Mouse (Mus musculus) lung, embryonic 16.5 days (tissue): Measurements from ENCODE around the gene Aknad1. TPM values are rescaled to one million over a fixed set of nuclear protein-coding genes. Genes with fewer than 3 reads are reported as not detected.

Source experiments
- ATAC-seq: fragments of 200-750 bp; cut with Nextera tagmentation; 2 replicates; pipeline ENCODE4 v1.8.0; 2017; ENCODE audit warnings: low read depth, mild to moderate bottlenecking, moderate library complexity
- H3K27ac ChIP-seq: fragments of 300-500 bp; sonication (generic); 2 replicates; pipeline ENCODE4 v1.5.1; 2014; ENCODE audit warnings: mild to moderate bottlenecking, control low read depth, low read length
- H3K27me3 ChIP-seq: fragments of 300-500 bp; sonication (generic); 2 replicates; pipeline ENCODE4 v1.6.1; 2014; ENCODE audit warnings: low read depth, low read length, mixed read lengths; ENCODE audit not compliant: control insufficient read depth, insufficient read depth
- H3K36me3 ChIP-seq: fragments of 300-500 bp; sonication (generic); 2 replicates; pipeline ENCODE4 v1.6.1; 2014; ENCODE audit warnings: low read length; ENCODE audit not compliant: control insufficient read depth, insufficient read depth
- H3K4me1 ChIP-seq: fragments of 300-500 bp; sonication (generic); replicated peaks from 2 replicates; pipeline ENCODE4 v1.6.1; 2014; ENCODE audit warnings: low read length, mixed read lengths; ENCODE audit not compliant: control insufficient read depth, insufficient read depth
- H3K4me2 ChIP-seq: fragments of 300-500 bp; sonication (generic); 2 replicates; pipeline ENCODE4 v1.6.1; 2014; ENCODE audit warnings: low read depth, low read length, control low read depth
- H3K4me3 ChIP-seq: fragments of 300-500 bp; sonication (generic); 2 replicates; pipeline ENCODE4 v1.5.1; 2014; ENCODE audit warnings: mild to moderate bottlenecking, low read length, control low read depth
- H3K9ac ChIP-seq: fragments of 300-500 bp; sonication (generic); 2 replicates; pipeline ENCODE4 v1.6.1; 2014; ENCODE audit warnings: low read length, control low read depth
- H3K9me3 ChIP-seq: fragments of 300-500 bp; sonication (generic); 2 replicates; pipeline ENCODE4 v1.6.1; 2016; ENCODE audit warnings: low read length; ENCODE audit not compliant: control insufficient read depth
- WGBS: fragments of 180-500 bp; shearing (Covaris S2); extraction: QIAGEN DNeasy Blood & Tissue Kit; methylation state at CpG from one replicate; pipeline ENCODE4 v1.1.7; 2014; 5-methylcytosine and 5-hydroxymethylcytosine counted together
- polyA plus RNA-seq: library from polyadenylated mRNA; unstranded; fragments of >200 nt; fragmentation: Nextera tagmentation; extraction: Ambion mirVana; gene quantifications from 2 replicates; pipeline ENCODE4 v1.2.1, GENCODE M21; 2015

Gene Aknad1
- not detected in 2 replicates for polyA plus RNA-seq

- Histone ChIP-seq H3K27me3 (no peaks in the 10 kb centered on the region; the same call in none of the 2 replicates), H3K36me3 (no peaks in the 10 kb centered on the region), H3K27ac (no peak within 1 kb of the TSS), H3K4me3 (no peak within 1 kb of the TSS), H3K9me3 (peaks cover 4% of the 10 kb centered on the region), H3K9ac (no peak within 1 kb of the TSS), H3K4me2 (no peak within 1 kb of the TSS), H3K4me1 (no peaks in the 10 kb centered on the region)
- no peak for ATAC-seq
- 60% methylated on average over 8 of the region's 8 CpGs for WGBS
These were observed at the start of gene Aknad1 for GRCm38 (mm10) chr3:108739045-108739708. TSS of gene Aknad1 (plus strand) at chr3:108739658.

GRCm38 (mm10) chr3:108689979-108690378 is 49.5 kb upstream of the Aknad1 start:
- Histone ChIP-seq H3K27me3 (no peaks in the 10 kb centered on the region), H3K4me2 (no peak overlapping the region), H3K9ac (no peak overlapping the region), H3K27ac (no peak overlapping the region), H3K4me3 (no peak overlapping the region), H3K36me3 (peaks cover 16% of the 10 kb centered on the region), H3K4me1 (no peaks in the 10 kb centered on the region), H3K9me3 (no peaks in the 10 kb centered on the region)
- WGBS = 61% methylated on average over 4 of the region's 4 CpGs
- ATAC-seq = peak; percentile 41; the same call in 1 of the 2 replicates

GRCm38 (mm10) chr3:108694321-108694720 is 45.1 kb upstream of the Aknad1 start:
- WGBS = 54% methylated on average over 9 of the region's 9 CpGs
- Histone ChIP-seq H3K9me3 (no peaks in the 10 kb centered on the region), H3K27me3 (no peaks in the 10 kb centered on the region), H3K9ac (no peak overlapping the region), H3K4me2 (no peak overlapping the region), H3K4me1 (no peaks in the 10 kb centered on the region), H3K4me3 (no peak overlapping the region), H3K36me3 (peaks cover 18% of the 10 kb centered on the region), H3K27ac (peak overlapping the region; percentile 5; the same call in 1 of the 2 replicates)
- peak; percentile 93 for ATAC-seq

- no peak overlapping the region for H3K9ac ChIP-seq
- H3K36me3 ChIP-seq = peaks cover 33% of the 10 kb centered on the region
- H3K27me3 ChIP-seq = no peaks in the 10 kb centered on the region
- no peak overlapping the region for H3K4me2 ChIP-seq
- H3K27ac ChIP-seq = no peak overlapping the region
- ATAC-seq = no peak
- H3K9me3 ChIP-seq = no peaks in the 10 kb centered on the region
- WGBS = 88% methylated on average over 8 of the region's 8 CpGs
- H3K4me1 ChIP-seq = no peaks in the 10 kb centered on the region
- H3K4me3 ChIP-seq = no peak overlapping the region
These were observed 40.8 kb upstream of the Aknad1 start for GRCm38 (mm10) chr3:108698662-108699061.

DNA sequence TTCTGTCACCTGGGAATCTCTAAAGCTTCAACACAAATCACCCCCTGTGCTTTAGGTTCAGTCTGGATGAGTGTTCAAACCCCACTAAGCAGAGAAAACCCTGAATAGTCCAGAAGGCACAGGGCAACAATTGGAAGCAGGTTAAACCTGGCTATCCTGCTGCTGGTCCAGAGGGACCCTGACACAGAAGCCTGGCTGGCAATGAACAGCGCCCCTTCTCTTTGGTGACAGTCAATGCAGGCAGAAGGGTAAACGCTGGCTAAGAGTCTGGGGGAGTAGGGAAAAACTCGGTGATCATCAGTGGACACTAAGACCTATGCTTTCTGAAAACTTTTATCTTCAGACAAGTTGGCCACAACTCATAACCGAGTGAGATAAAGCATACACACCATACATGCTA is 39.7 kb upstream of the Aknad1 start:
- H3K27me3 ChIP-seq = no peaks in the 10 kb centered on the region
- no peak overlapping the region for H3K4me2 ChIP-seq
- H3K4me1 ChIP-seq = no peaks in the 10 kb centered on the region
- H3K9ac ChIP-seq = no peak overlapping the region
- WGBS = 86% methylated on average over 4 of the region's 4 CpGs
- H3K9me3 ChIP-seq = no peaks in the 10 kb centered on the region
- no peak for ATAC-seq
- no peak overlapping the region for H3K4me3 ChIP-seq
- H3K36me3 ChIP-seq = peaks cover 29% of the 10 kb centered on the region
- no peak overlapping the region for H3K27ac ChIP-seq

DNA sequence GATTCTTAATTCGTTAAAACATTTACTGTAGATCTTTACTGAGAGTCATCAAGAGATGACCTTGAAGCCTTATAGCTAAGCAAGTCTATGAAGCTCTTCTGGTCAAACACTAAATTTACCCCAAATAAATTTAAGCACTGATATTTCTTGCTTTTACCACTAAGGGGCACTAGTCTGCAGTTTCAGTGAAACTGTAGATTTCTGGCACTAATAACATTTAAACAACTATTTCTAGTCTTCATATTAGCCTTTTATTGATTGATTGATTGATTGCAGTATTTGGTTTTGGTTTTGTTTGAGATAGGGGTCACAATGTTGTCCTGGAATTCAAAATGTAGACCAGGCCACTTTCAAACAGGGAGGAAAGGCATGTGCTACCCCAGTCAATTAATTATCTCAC is 38.2 kb upstream of the Aknad1 start:
- Histone ChIP-seq H3K4me3 (no peak overlapping the region), H3K9ac (no peak overlapping the region), H3K4me2 (no peak overlapping the region), H3K9me3 (no peaks in the 10 kb centered on the region), H3K36me3 (peaks cover 24% of the 10 kb centered on the region), H3K4me1 (no peaks in the 10 kb centered on the region), H3K27me3 (no peaks in the 10 kb centered on the region), H3K27ac (no peak overlapping the region)
- no peak for ATAC-seq
- WGBS = 78% methylated on average over 1 of the region's 1 CpGs

GRCm38 (mm10) chr3:108702789-108703188 is 36.7 kb upstream of the Aknad1 start:
- no peaks in the 10 kb centered on the region for H3K9me3 ChIP-seq
- H3K9ac ChIP-seq = no peak overlapping the region
- ATAC-seq = no peak
- H3K4me1 ChIP-seq = no peaks in the 10 kb centered on the region
- H3K27me3 ChIP-seq = no peaks in the 10 kb centered on the region
- H3K4me3 ChIP-seq = no peak overlapping the region
- peaks cover 24% of the 10 kb centered on the region for H3K36me3 ChIP-seq
- WGBS = 93% methylated on average over 8 of the region's 8 CpGs
- H3K4me2 ChIP-seq = no peak overlapping the region
- H3K27ac ChIP-seq = no peak overlapping the region

DNA sequence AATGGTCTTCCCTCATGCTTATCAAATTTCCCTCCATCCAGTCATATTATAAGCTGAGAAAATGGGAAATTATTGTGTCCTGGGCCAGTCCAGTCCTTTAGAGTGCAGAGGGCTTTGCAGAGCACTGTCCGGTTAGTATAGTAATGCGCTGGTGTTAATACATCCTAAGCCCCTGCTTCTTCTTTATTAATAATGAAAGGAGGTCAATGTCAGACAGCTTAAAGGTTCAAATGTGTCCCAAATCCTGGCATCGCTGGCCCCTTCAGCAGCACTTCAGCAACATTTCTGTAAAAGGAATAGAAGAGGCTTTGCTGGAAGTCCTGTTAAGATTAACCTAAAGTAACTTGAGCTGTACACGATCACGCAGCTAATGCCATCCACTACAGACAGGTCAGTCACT is 28.2 kb upstream of the Aknad1 start:
- Histone ChIP-seq H3K9ac (no peak overlapping the region), H3K27me3 (no peaks in the 10 kb centered on the region; the same call in 1 of the 2 replicates), H3K4me1 (peaks cover 2% of the 10 kb centered on the region; the same call in 1 of the 2 replicates), H3K27ac (no peak overlapping the region), H3K4me2 (no peak overlapping the region), H3K4me3 (no peak overlapping the region), H3K36me3 (no peaks in the 10 kb centered on the region), H3K9me3 (no peaks in the 10 kb centered on the region)
- no peak for ATAC-seq
- WGBS = 88% methylated on average over 5 of the region's 5 CpGs

DNA sequence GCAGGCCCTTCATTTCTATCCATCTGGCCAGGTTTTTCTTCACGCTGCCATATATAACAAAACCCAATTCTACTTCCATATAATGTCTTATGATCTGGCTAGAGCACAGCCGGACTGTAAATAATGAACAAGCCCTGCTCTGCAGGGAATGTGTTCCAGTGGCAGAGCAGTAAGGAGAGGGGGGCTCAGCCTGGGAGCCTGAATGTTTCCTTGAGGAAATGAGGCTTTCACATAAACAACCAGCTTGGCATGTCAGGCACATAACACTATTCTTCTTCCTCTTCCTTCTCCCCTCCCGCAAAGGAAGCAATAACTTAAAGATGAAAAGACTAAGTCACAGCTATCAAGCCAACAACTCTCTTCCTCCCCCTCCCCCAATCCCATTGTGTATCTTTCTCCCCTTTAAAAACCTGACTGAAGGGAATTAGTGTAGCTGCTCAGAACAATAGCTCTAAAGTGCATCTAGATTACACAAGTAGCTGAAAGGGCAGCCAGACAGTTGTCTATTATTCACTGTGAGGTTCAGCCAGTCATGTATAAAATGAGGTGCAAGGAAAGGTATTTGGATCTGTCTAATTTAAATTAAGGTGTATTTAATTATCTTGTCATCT is 26.3 kb upstream of the Aknad1 start:
- Histone ChIP-seq H3K4me3 (no peak overlapping the region), H3K4me1 (peaks cover 2% of the 10 kb centered on the region; the same call in 1 of the 2 replicates), H3K27me3 (no peaks in the 10 kb centered on the region; the same call in 1 of the 2 replicates), H3K36me3 (no peaks in the 10 kb centered on the region), H3K9me3 (no peaks in the 10 kb centered on the region), H3K4me2 (no peak overlapping the region), H3K9ac (no peak overlapping the region), H3K27ac (no peak overlapping the region)
- ATAC-seq = peak; percentile 80
- WGBS = 28% methylated on average over 3 of the region's 3 CpGs
